Mouse (Mus musculus): ENCODE measurements around the gene Dnah6.

Gene Dnah6

DNA sequence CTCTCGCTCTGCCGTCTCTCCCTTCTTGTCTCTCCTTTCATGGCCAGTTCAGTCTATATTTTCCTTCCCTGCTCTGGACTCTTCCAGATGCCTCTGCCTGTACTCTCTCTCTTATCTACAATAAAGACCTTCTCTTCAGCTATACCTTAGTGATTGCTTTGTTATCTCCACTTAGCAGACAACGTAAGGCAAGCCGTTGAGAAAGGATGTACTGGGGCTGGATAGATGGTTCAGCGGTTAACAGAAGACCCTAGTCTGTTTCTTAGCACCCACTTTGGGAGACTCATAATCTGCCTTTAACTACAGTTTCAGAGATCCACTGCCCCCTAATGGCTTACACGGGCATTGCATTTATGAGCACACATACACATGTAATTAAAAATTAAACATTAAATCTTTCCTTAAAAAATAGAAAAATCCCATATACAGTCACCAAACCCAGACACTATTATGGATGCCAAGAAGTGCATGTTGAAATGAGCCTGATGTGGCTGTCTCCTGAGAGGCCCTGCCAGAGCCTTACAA is 11.8 kb upstream of the Dnah6 start:
- in situ Hi-C loops (cut with MboI; ENCODE audit: low pct_unique_long_range_greater_than_20kb in 1 of 2, low sequenced_read_pairs in 2 of 2, unreplicated experiment in 1 of 2), result loop anchor here in 1 of 2 experiments (10.0 kb wide), 1 partner anchor 308 kb away; no protein-coding TSS in a partner anchor

DNA sequence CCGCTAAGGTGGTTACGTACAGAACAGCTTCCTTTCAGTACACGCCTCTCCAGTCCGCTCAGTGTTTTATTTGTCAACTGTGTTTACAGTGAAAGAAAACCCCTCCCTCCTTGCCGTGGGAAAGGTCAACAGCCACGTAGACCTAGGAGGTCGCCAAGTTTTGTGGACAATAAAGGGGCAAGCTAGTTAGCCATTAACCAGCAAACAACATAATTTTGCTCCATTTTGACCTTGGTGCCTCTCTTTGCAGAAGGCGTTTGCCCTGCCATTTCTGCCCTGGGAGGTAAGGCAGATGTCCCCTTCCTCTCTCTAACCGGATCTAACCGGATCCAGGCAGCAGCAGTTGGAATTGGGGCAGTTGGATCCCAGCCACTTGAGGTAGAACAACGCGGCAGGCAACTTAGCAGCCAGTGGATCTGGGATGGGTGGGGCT is 10.7 kb upstream of the Dnah6 start:
- in situ Hi-C loops (cut with MboI; ENCODE audit: low pct_unique_long_range_greater_than_20kb in 1 of 2, low sequenced_read_pairs in 2 of 2, unreplicated experiment in 1 of 2), result loop anchor here in 1 of 2 experiments (10.0 kb wide), 1 partner anchor 307 kb away; no protein-coding TSS in a partner anchor

DNA sequence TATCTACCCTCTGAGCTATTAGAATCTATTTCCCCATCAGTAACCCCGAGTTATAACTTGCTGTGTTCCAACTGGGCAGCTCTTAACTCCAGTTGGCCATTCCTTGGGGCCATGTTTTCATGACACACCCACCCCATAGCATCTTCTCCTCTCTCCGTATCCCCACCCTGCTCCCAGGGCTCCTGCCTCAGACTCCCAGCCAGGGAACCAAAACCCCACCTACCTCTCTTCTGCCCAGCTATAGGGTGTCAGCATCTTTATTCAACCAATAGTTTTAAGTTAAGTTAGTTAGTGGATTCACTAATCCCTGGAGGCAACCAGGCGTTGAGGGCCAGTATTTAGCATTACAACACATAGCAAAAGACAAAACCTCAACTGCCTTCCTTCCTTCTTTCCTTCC is 7.4 kb upstream of the Dnah6 start:
- in situ Hi-C loops (cut with MboI; ENCODE audit: low pct_unique_long_range_greater_than_20kb in 1 of 2, low sequenced_read_pairs in 2 of 2, unreplicated experiment in 1 of 2), result loop anchor here in 1 of 2 experiments (10.0 kb wide), 2 partner anchors 84 to 184 kb away; no protein-coding TSS in a partner anchor

DNA sequence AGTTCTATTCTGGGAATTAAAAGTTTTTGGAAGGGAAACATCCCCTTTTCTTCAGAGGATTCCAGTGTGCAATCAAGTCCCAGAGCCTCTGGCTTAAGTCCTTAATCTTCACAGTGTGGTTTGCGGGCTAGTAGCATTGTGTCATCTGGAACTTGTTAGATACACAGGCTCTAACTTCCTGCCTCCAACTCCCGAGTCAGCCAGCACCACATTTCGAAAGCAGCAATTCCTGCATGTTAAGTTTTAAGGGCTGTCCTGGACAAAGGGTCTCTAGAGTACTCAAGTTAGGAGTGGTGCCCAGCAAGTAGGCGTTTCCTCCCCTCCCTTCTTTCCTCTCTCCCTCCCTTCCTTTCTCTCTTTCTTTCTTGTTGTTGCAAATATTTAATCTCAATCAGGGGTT is 7.0 kb upstream of the Dnah6 start:
- in situ Hi-C loops (cut with MboI; ENCODE audit: low pct_unique_long_range_greater_than_20kb in 1 of 2, low sequenced_read_pairs in 2 of 2, unreplicated experiment in 1 of 2), result loop anchor here in 1 of 2 experiments (10.0 kb wide), 2 partner anchors 84 to 184 kb away; no protein-coding TSS in a partner anchor

DNA sequence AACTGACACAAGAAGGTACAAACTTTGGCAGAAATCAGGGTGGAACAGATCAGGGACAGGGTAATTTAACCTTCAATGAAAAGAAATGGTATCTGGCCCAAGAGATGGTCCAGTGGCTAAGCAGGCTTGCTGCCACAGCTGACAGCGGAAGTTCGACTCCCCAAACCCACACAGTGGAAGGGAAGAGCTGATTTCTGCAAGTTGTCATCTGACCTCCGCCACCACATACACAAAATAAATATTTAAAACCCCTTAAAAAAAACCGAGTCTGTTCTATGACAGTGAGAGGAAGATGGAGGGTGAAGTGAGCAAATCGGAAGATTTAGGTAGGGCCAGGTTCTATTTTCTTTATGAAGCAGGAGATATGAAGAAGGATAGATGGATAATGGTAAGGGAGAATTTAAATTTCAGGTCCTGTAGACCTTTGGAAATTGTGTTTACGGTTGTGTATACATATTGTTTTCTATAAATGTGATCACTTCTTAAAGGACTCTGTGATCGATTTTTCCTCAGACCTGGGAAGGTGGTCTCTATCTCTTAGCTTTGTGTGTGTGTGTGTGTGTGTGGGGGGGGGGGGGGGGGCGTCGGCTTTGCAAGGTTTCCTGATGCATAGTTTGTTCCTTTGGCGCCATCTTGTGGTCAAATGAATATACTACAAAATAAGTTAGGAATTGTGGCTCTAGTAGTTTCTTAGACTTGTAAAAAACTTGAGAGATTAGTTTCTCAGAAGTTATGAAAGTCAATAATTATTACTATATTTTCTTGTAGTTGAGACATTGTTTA is 6.1 kb upstream of the Dnah6 start:
- in situ Hi-C loops (cut with MboI; ENCODE audit: low pct_unique_long_range_greater_than_20kb in 1 of 2, low sequenced_read_pairs in 2 of 2, unreplicated experiment in 1 of 2), result loop anchor here in 1 of 2 experiments (10.0 kb wide), 2 partner anchors 83 to 183 kb away; no protein-coding TSS in a partner anchor

DNA sequence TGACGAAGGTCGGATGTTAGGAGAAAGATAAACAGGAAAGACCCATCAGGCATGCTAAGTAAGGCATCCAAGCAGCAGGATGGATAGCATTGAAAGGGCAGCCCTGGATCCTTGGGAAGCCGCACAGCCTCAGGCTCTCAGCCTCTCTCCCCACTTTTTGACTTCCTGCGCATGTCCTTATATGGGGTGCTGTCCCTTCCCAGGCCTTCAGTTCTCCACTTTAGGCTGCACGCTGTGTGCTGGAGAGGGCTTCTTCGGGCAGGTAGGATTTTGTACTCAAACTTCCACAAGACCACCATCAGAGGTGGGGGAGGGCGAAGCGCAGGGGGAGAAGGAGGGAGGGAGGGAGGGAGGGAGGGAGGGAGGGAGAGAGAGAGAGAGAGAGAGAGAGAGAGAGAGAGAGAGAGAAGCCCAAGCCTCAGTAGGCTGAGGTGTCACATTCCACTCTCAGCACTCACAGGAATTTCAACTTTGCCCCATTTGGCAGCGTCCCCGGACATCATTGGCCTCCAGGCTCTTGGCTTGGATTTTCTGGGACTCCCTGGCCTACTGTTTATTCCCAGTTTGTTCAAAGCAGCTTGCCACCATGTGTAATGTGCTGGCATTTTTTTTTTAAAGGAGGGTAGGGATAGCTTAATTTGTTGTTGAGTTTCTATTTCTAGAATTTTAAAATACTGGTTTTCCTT is 1.5 kb upstream of the Dnah6 start:
- in situ Hi-C loops (cut with MboI; ENCODE audit: low pct_unique_long_range_greater_than_20kb in 1 of 2, low sequenced_read_pairs in 2 of 2, unreplicated experiment in 1 of 2), result loop anchor here in 1 of 2 experiments (10.0 kb wide), 2 partner anchors 78 to 178 kb away; no protein-coding TSS in a partner anchor

DNA sequence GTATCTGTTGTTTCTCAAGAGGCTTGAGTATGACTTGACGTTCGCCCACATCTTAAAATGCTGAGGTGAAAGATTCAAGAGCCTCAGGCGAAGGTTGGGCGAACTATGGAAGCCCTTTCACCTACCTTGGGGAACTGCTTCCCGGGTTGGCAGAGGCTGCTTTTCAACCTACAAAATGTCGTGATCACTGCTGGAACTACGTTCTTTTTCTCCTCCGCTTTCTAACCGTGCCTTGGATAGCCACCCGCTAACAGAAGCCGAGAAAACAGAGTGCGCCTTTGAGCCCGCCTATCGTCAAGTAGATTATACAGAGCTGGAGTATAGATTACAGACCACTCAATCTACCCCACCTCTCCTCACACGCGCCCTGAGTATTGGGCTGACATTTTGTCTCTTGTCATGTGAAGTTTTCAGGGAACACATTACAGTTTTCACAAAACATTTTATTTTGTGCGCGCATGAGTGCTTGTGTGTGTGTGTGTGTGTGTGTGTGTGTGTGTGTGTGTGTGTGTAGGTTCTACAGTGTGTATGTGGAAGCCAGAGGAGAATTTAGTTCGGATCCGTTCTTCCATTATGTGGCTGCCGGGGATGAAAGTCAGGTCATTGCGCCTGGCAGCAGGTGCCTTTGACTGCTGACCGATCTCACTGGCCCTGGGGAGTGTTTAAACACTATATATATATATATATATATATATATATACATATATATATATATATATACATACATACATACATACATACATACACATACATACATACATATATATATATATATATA is 696 bp upstream of the Dnah6 start:
- in situ Hi-C loops (cut with MboI; ENCODE audit: low pct_unique_long_range_greater_than_20kb in 1 of 2, low sequenced_read_pairs in 2 of 2, unreplicated experiment in 1 of 2), result loop anchor here in 1 of 2 experiments (10.0 kb wide), 2 partner anchors 77 to 177 kb away; no protein-coding TSS in a partner anchor

DNA sequence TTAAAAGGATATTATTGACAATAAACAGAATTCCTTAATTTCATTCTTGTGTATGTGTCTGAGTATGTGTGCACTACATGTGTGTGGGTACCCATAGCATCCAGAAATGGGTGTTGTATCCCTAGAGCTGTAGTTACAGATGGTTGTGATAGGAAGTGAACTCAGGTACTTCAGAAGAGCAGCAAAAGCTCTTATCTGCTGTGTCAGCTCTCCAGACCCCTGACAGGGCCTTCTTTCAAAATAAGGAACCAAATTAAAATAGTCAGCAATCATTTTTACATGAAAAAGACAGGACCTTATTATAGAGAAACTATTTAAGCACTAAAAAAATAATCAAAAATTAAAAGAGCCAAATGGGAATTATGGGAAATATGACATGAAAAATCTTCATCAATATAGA is 9.8 kb downstream of the Dnah6 start:
- in situ Hi-C loops (cut with MboI; ENCODE audit: low pct_unique_long_range_greater_than_20kb in 1 of 2, low sequenced_read_pairs in 2 of 2, unreplicated experiment in 1 of 2), result no loop called here

DNA sequence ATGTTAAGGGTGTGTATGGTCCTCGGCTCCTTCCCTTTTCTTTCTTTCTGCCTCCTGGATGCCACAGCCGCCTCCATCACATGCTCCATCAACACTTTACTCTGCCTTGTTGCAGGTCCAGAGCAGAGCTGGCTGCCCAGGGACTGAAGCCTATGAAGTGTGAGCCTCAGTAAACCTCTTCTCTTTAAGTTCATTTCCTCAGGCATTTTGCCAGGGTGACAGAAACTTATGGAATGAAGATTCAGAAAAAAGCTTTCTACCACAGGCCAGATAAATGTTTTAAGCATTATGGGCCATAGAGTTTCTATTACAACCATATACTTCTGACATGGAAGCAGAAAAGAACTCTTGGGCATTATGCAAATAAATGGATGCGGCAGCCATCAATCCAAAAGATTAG is 10.4 kb downstream of the Dnah6 start:
- in situ Hi-C loops (cut with MboI; ENCODE audit: low pct_unique_long_range_greater_than_20kb in 1 of 2, low sequenced_read_pairs in 2 of 2, unreplicated experiment in 1 of 2), result no loop called here

DNA sequence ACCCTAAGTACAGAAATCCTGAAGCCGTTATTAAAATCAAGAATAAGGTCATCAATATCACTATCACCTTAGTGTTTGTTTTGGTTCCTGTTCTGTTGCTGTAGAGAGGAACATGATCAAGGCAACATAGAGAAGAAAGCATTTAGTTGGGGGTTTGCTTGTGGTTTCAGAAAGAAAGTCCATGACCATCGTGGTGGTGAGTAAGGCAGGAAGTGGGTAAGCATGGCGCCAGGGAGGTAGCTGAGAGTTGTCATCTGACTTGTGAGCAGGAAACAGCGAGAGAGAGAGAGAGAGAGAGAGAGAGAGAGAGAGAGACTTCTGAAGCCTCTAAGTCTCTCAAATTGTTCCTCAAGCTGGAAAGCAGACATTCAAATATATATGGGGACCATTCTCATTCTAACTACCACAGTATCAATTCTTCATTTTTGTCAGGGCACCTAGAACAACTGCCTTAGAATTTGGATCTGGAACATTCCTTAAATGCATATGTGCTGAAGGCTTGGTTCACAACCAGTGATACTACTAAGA is 10.9 kb downstream of the Dnah6 start:
- in situ Hi-C loops (cut with MboI; ENCODE audit: low pct_unique_long_range_greater_than_20kb in 1 of 2, low sequenced_read_pairs in 2 of 2, unreplicated experiment in 1 of 2), result no loop called here

DNA sequence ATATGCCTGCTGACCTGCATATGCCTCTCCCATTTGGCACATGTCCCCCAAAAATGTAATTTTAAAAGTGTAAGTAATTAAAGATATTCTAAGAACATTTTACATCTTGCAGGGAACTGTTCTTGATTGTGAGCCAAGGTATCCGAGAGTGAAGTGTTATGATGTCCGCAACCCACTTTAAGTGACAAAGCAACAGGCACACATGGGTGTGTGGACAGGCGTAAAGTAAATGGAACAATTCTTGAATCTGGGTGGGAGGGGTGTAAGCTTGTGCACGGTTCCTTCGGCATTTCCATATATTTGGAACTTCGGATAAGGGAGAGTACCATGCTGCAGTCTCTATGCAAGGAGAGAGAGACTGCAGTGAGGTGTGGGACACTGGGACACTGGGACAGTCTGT is 11.9 kb downstream of the Dnah6 start:
- in situ Hi-C loops (cut with MboI; ENCODE audit: low pct_unique_long_range_greater_than_20kb in 1 of 2, low sequenced_read_pairs in 2 of 2, unreplicated experiment in 1 of 2), result no loop called here

DNA sequence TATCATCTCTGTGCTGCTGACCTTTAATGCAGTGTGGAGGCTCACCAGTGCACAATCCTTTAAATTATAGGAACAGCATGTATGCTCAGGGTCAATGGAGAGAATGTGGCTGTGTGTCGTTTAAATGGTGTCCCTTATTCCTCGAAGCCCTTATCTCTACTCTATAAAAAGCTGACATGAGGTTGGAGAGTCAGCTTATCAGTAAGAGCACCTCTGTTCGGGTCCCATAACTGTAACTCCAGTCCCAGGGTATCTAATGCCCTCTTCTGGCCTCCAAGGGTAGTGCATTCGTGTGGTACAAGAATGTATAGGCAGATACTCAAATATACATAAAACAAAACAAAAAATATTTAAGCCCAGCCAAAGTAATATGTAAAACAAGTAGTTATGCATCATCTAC is 16.5 kb downstream of the Dnah6 start:
- in situ Hi-C loops (cut with MboI; ENCODE audit: low pct_unique_long_range_greater_than_20kb in 1 of 2, low sequenced_read_pairs in 2 of 2, unreplicated experiment in 1 of 2), result no loop called here

DNA sequence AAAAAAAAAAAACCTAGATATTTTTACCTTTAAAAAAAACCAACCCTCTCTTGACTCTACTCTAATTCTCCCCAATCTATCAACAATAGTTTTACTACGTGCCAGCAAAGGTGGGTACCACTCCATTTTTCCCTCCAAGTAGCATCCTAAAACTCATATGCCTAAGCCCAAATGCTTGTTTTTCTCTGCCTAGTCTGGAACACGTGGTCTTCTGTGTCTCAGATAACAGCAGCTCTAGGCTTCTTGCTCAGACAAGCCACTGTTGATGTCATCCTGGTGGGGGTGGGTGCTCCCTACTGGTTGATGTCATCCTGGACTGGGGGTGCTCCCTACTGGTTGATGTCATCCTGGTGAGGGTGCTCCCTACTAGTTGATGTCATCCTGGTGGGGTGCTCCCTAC is 17.7 kb downstream of the Dnah6 start:
- in situ Hi-C loops (cut with MboI; ENCODE audit: low pct_unique_long_range_greater_than_20kb in 1 of 2, low sequenced_read_pairs in 2 of 2, unreplicated experiment in 1 of 2), result no loop called here

DNA sequence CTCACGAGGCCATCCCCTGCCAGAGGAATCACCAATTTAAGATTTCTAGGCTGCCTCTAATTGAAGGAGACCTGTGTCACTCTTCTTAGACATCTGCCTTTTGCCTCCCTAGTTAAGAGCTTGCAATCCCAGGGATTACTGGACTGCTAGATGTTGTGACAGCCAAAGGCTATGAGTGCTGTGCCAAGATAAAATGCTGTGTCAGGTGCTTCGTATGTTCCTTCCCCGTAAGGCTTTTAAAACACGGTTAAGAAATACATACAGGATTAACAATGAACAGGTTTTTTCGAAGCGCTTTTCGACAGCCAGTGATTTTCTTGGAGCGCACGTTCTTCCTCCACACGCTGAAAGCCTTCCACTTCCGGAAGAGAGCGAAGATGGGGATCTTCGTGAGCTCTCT is 26.2 kb downstream of the Dnah6 start:
- in situ Hi-C loops (cut with MboI; ENCODE audit: low pct_unique_long_range_greater_than_20kb in 1 of 2, low sequenced_read_pairs in 2 of 2, unreplicated experiment in 1 of 2), result no loop called here

DNA sequence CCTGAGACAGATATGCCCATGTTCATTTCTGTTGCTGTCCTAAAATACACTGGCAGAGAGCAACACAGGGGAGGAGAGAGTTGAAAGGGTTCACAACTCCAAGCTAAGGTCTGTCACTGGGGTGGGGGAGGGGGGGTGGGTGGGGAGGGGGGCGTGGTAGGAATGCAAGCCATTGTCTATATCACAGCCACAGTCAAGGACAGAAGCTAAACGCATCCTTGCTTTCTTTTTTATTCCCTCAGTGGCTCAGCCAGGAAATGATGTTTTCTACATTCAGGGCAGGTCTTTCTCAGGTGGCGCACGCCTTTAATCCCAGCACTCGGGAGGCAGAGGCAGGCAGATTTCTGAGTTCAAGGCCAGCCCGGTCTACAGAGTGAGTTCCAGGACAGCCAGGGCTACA is 30.7 kb downstream of the Dnah6 start:
- in situ Hi-C loops (cut with MboI; ENCODE audit: low pct_unique_long_range_greater_than_20kb in 1 of 2, low sequenced_read_pairs in 2 of 2, unreplicated experiment in 1 of 2), result no loop called here

DNA sequence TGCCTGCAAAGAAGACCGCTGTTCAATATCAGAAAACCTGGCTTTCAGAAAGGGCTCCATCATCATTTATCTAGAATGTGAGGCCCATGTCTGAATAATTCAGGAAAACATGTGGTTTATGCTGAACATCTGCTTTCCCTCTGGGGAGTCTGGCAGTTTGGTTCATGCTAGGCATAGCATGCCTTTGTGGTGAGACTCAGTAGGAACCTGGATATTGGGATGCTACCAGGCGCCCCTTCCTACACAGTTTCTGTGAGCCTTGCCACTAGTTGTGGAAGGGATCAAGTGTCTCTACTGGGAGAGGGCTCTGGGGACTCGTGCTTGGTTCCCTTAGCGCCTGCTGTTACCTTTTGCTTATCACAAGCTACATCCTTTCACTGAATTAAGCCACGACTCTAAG is 37.2 kb downstream of the Dnah6 start:
- in situ Hi-C loops (cut with MboI; ENCODE audit: low pct_unique_long_range_greater_than_20kb in 1 of 2, low sequenced_read_pairs in 2 of 2, unreplicated experiment in 1 of 2), result no loop called here

DNA sequence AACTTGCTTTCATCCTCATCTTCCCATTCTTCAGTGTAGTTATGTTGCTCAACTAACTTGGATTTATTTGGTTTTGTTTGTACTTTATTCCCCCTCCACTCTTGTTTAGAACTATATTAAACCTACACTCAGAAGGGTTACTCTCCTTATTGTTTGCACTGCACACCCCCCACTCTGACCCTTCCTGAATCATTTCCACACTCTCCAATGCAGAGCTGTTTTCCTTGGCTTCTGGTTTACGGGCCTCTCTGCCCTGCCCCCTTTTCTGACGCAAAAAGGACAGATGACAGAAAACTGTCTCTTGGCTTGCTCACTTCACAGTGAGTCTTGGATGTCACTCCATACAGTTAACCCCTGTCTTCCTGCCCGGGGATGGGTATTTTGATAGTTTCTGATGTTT is 38.5 kb downstream of the Dnah6 start:
- in situ Hi-C loops (cut with MboI; ENCODE audit: low pct_unique_long_range_greater_than_20kb in 1 of 2, low sequenced_read_pairs in 2 of 2, unreplicated experiment in 1 of 2), result no loop called here

DNA sequence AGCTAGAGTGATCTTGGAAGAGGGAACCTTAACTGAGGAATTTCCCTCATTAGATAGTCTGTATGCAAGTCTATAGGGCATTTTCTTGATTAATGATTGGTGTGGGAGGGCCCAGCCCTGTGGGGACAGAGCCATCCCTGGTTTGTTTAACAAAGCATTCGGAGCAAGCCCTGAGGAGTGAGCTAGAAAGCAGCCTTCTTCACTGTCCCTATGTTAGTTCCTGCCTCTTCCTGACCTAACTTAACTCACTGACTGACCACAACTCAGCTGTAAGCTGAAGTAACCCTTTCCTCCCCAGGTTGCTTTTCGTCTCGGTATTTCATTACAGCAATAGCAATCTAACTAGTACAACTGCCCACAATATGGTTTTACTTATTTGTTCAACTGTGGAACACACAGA is 39.0 kb downstream of the Dnah6 start:
- in situ Hi-C loops (cut with MboI; ENCODE audit: low pct_unique_long_range_greater_than_20kb in 1 of 2, low sequenced_read_pairs in 2 of 2, unreplicated experiment in 1 of 2), result no loop called here

All from mouse embryonic stem cell (cell line).